Mouse (Mus musculus): ENCODE data around the gene Dctpp1. TPM values are rescaled to one million over a fixed set of nuclear protein-coding genes. Genes with fewer than 3 reads are reported as not detected.

Dctpp1 gene
- 62.2 and 82.9 TPM in 2 replicates for polyA plus RNA-seq (2012; rRNA removed)
- polyA plus RNA-seq (2014; fragmentation: Nextera tagmentation; extraction: Ambion mirVana): 104 and 117 TPM in 2 replicates

- WGBS (ENCODE audit: insufficient replicate concordance): under 1% methylated on average over 50 of the region's 50 CpGs
- peak within 1 kb of the TSS; percentile 26; the same call in 1 of the 2 replicates for H3K27ac ChIP-seq
- H3K4me1 ChIP-seq (replicated peaks; ENCODE audit: control insufficient read depth in 2 of 2, insufficient read depth in 2 of 2, low read length in 1 of 2): peaks cover 24 to 31% of the 10 kb centered on the region in 2 experiments
- peak within 1 kb of the TSS; percentile 98 for H3K4me2 ChIP-seq (ENCODE audit: low read depth)
- peak within 1 kb of the TSS; percentile 69 for H3K9ac ChIP-seq (replicated peaks)
- H3K9me3 ChIP-seq (ENCODE audit: control insufficient read depth, low read length): no peaks in the 10 kb centered on the region
- no peaks in the 10 kb centered on the region for H3K36me3 ChIP-seq (replicated peaks; ENCODE audit: control insufficient read depth, insufficient read depth, low read depth)
- H3K4me3 ChIP-seq (ENCODE audit: insufficient read depth in 1 of 2, low read depth in 2 of 2, low read length in 2 of 2): peak within 1 kb of the TSS; percentile 66 to 77
- DNase-seq (ENCODE audit: low read depth in 3 of 3, low spot score in 3 of 3) (peak; percentile 98 to 99 (median 99)), ATAC-seq (ENCODE audit: insufficient read depth) (peak; percentile 95)
- TF ChIP-seq CTCF (IDR thresholded peaks at IDR 0.05; ENCODE audit: low read depth) (peak; percentile 94), EP300 (IDR thresholded peaks at IDR 0.05; ENCODE audit: low read depth) (no peak)
- no peaks in the 10 kb centered on the region for H3K27me3 ChIP-seq (ENCODE audit: control insufficient read depth, insufficient read depth, low read length)
Measured at GRCm38 (mm10) chr7:127260309-127261111, at the start of gene Dctpp1. Gene Dctpp1 (minus strand): TSS chr7:127260709.

GRCm38 (mm10) chr7:127309951-127310350 lies 49.4 kb upstream of the Dctpp1 start:
- WGBS (ENCODE audit: insufficient replicate concordance): 73% methylated on average over 12 of the region's 12 CpGs
- TF ChIP-seq EP300 (IDR thresholded peaks at IDR 0.05; ENCODE audit: low read depth) (no peak), CTCF (IDR thresholded peaks at IDR 0.05; ENCODE audit: low read depth) (no peak)
- no peaks in the 10 kb centered on the region for H3K27me3 ChIP-seq (ENCODE audit: control insufficient read depth, insufficient read depth, low read length)
- ATAC-seq (ENCODE audit: insufficient read depth) (no peak), DNase-seq (ENCODE audit: low read depth in 3 of 3, low spot score in 3 of 3) (no peak)
- no peak overlapping the region for H3K4me3 ChIP-seq (ENCODE audit: insufficient read depth in 1 of 2, low read depth in 2 of 2, low read length in 2 of 2)
- H3K4me2 ChIP-seq (ENCODE audit: low read depth): no peak overlapping the region
- H3K9me3 ChIP-seq (ENCODE audit: control insufficient read depth, low read length): no peaks in the 10 kb centered on the region
- no peak overlapping the region for H3K9ac ChIP-seq (replicated peaks)
- H3K36me3 ChIP-seq (replicated peaks; ENCODE audit: control insufficient read depth, insufficient read depth, low read depth): no peaks in the 10 kb centered on the region
- no peak overlapping the region for H3K27ac ChIP-seq
- H3K4me1 ChIP-seq (replicated peaks; ENCODE audit: control insufficient read depth in 2 of 2, insufficient read depth in 2 of 2, low read length in 1 of 2): no peaks in the 10 kb centered on the region

- ATAC-seq (ENCODE audit: insufficient read depth) (no peak), DNase-seq (ENCODE audit: low read depth in 3 of 3, low spot score in 3 of 3) (peak in 2 of 3 experiments; percentile 25 to 37)
- no peak overlapping the region for H3K9ac ChIP-seq (replicated peaks)
- H3K27ac ChIP-seq: no peak overlapping the region
- 72% methylated on average over 4 of the region's 4 CpGs for WGBS (ENCODE audit: insufficient replicate concordance)
- H3K27me3 ChIP-seq (ENCODE audit: control insufficient read depth, insufficient read depth, low read length): no peaks in the 10 kb centered on the region
- no peaks in the 10 kb centered on the region for H3K36me3 ChIP-seq (replicated peaks; ENCODE audit: control insufficient read depth, insufficient read depth, low read depth)
- no peak overlapping the region for H3K4me3 ChIP-seq (ENCODE audit: insufficient read depth in 1 of 2, low read depth in 2 of 2, low read length in 2 of 2)
- H3K4me2 ChIP-seq (ENCODE audit: low read depth): no peak overlapping the region
- TF ChIP-seq CTCF (IDR thresholded peaks at IDR 0.05; ENCODE audit: low read depth) (peak; percentile 79), EP300 (IDR thresholded peaks at IDR 0.05; ENCODE audit: low read depth) (no peak)
- no peaks in the 10 kb centered on the region for H3K4me1 ChIP-seq (replicated peaks; ENCODE audit: control insufficient read depth in 2 of 2, insufficient read depth in 2 of 2, low read length in 1 of 2)
- H3K9me3 ChIP-seq (ENCODE audit: control insufficient read depth, low read length): no peaks in the 10 kb centered on the region
Measured at GRCm38 (mm10) chr7:127308887-127309286, 48.4 kb upstream of the Dctpp1 start.

- Histone ChIP-seq H3K27ac (no peak overlapping the region), H3K4me3 (ENCODE audit: insufficient read depth in 1 of 2, low read depth in 2 of 2, low read length in 2 of 2) (no peak overlapping the region), H3K9ac (replicated peaks) (no peak overlapping the region), H3K4me1 (replicated peaks; ENCODE audit: control insufficient read depth in 2 of 2, insufficient read depth in 2 of 2, low read length in 1 of 2) (no peaks in the 10 kb centered on the region), H3K9me3 (ENCODE audit: control insufficient read depth, low read length) (no peaks in the 10 kb centered on the region), H3K36me3 (replicated peaks; ENCODE audit: control insufficient read depth, insufficient read depth, low read depth) (no peaks in the 10 kb centered on the region), H3K27me3 (ENCODE audit: control insufficient read depth, insufficient read depth, low read length) (no peaks in the 10 kb centered on the region), H3K4me2 (ENCODE audit: low read depth) (no peak overlapping the region)
- 69% methylated on average over 2 of the region's 2 CpGs for WGBS (ENCODE audit: insufficient replicate concordance)
- TF ChIP-seq EP300 (IDR thresholded peaks at IDR 0.05; ENCODE audit: low read depth): no peak
- no peak for TF ChIP-seq CTCF (IDR thresholded peaks at IDR 0.05; ENCODE audit: low read depth)
- no peak for ATAC-seq (ENCODE audit: insufficient read depth)
- DNase-seq (ENCODE audit: low read depth in 3 of 3, low spot score in 3 of 3): no peak
Measured at GRCm38 (mm10) chr7:127308431-127308830, 47.9 kb upstream of the Dctpp1 start.

- H3K27me3 ChIP-seq (ENCODE audit: control insufficient read depth, insufficient read depth, low read length): no peaks in the 10 kb centered on the region
- H3K27ac ChIP-seq: no peak overlapping the region
- WGBS (ENCODE audit: insufficient replicate concordance): 75% methylated on average over 5 of the region's 5 CpGs
- no peak overlapping the region for H3K4me2 ChIP-seq (ENCODE audit: low read depth)
- DNase-seq (ENCODE audit: low read depth in 3 of 3, low spot score in 3 of 3) (no peak), ATAC-seq (ENCODE audit: insufficient read depth) (no peak)
- H3K36me3 ChIP-seq (replicated peaks; ENCODE audit: control insufficient read depth, insufficient read depth, low read depth): no peaks in the 10 kb centered on the region
- H3K9ac ChIP-seq (replicated peaks): no peak overlapping the region
- peaks cover 0 to 4% of the 10 kb centered on the region in 2 experiments; a peak in 1 of 4 replicates for H3K4me1 ChIP-seq (replicated peaks; ENCODE audit: control insufficient read depth in 2 of 2, insufficient read depth in 2 of 2, low read length in 1 of 2)
- no peak overlapping the region for H3K4me3 ChIP-seq (ENCODE audit: insufficient read depth in 1 of 2, low read depth in 2 of 2, low read length in 2 of 2)
- no peaks in the 10 kb centered on the region for H3K9me3 ChIP-seq (ENCODE audit: control insufficient read depth, low read length)
- no peak for TF ChIP-seq CTCF (IDR thresholded peaks at IDR 0.05; ENCODE audit: low read depth)
- TF ChIP-seq EP300 (IDR thresholded peaks at IDR 0.05; ENCODE audit: low read depth): no peak
Measured at GRCm38 (mm10) chr7:127297586-127298193, 37.2 kb upstream of the Dctpp1 start.
